Mouse (Mus musculus) embryonic facial prominence, embryonic 15.5 days (tissue): ENCODE measurements around the gene Armh2. TPM values are rescaled to one million over a fixed set of nuclear protein-coding genes. Genes with fewer than 3 reads are reported as not detected.

Source experiments
- ATAC-seq: fragments of 200-750 bp; cut with Nextera tagmentation; 2 replicates; pipeline ENCODE4 v1.8.0; 2017; ENCODE audit warnings: low read depth, moderate TSS enrichment; ENCODE audit not compliant: insufficient number of reproducible peaks, low FRiP score, low TSS enrichment
- H3K27ac ChIP-seq: fragments of 300-500 bp; sonication (generic); replicated peaks from 2 replicates; pipeline ENCODE4 v1.5.1; 2015; ENCODE audit warnings: mild to moderate bottlenecking, inconsistent platforms
- H3K27me3 ChIP-seq: fragments of 300-500 bp; sonication (generic); 2 replicates; pipeline ENCODE4 v1.6.1; 2015; ENCODE audit warnings: inconsistent platforms
- H3K36me3 ChIP-seq: fragments of 300-500 bp; sonication (generic); 2 replicates; pipeline ENCODE4 v1.6.1; 2015; ENCODE audit warnings: mild to moderate bottlenecking, inconsistent platforms
- H3K4me1 ChIP-seq: fragments of 300-500 bp; sonication (generic); 2 replicates; pipeline ENCODE4 v1.6.1; 2015; ENCODE audit warnings: inconsistent platforms
- H3K4me2 ChIP-seq: fragments of 300-500 bp; sonication (generic); replicated peaks from 2 replicates; pipeline ENCODE4 v1.6.1; 2015; ENCODE audit warnings: mild to moderate bottlenecking, inconsistent platforms
- H3K4me3 ChIP-seq: fragments of 300-500 bp; sonication (generic); replicated peaks from 2 replicates; pipeline ENCODE4 v1.5.1; 2015; ENCODE audit warnings: mild to moderate bottlenecking, inconsistent platforms
- H3K9ac ChIP-seq: fragments of 300-500 bp; sonication (generic); 2 replicates; pipeline ENCODE4 v1.6.1; 2015; ENCODE audit warnings: inconsistent platforms
- H3K9me3 ChIP-seq: fragments of 300-500 bp; sonication (generic); replicated peaks from 2 replicates; pipeline ENCODE4 v1.6.1; 2016; ENCODE audit warnings: inconsistent platforms
- WGBS: fragments of 180-500 bp; shearing (Covaris S2); methylation state at CpG from one replicate; pipeline ENCODE4 v1.1.7; 2015; 5-methylcytosine and 5-hydroxymethylcytosine counted together
- polyA plus RNA-seq: library from polyadenylated mRNA; unstranded; fragments of >200 nt; fragmentation: Nextera tagmentation; extraction: Ambion mirVana; gene quantifications from 2 replicates; pipeline ENCODE4 v1.2.1, GENCODE M21; 2015

Armh2 gene
- polyA plus RNA-seq, 1 experiment from 2014 or later = not detected

- no peak overlapping the region for H3K4me2 ChIP-seq
- no peaks in the 10 kb centered on the region for H3K27me3 ChIP-seq
- H3K9me3 ChIP-seq = no peaks in the 10 kb centered on the region
- H3K27ac ChIP-seq = no peak overlapping the region
- H3K9ac ChIP-seq = no peak overlapping the region
- H3K4me1 ChIP-seq = peaks cover 7% of the 10 kb centered on the region; the same call in 1 of the 2 replicates
- 68% methylated on average over 7 of the region's 7 CpGs for WGBS
- no peak overlapping the region for H3K4me3 ChIP-seq
- ATAC-seq = no peak
- H3K36me3 ChIP-seq = no peaks in the 10 kb centered on the region
These were observed 23.4 kb upstream of the Armh2 start for GRCm38 (mm10) chr13:24717677-24718076.

- WGBS = 72% methylated on average over 10 of the region's 10 CpGs
- H3K27ac ChIP-seq = no peak overlapping the region
- H3K4me2 ChIP-seq = no peak overlapping the region
- ATAC-seq = no peak
- H3K4me3 ChIP-seq = no peak overlapping the region
- no peaks in the 10 kb centered on the region for H3K36me3 ChIP-seq
- no peaks in the 10 kb centered on the region for H3K9me3 ChIP-seq
- H3K27me3 ChIP-seq = no peaks in the 10 kb centered on the region
- no peak overlapping the region for H3K9ac ChIP-seq
- H3K4me1 ChIP-seq = no peaks in the 10 kb centered on the region; the same call in 1 of the 2 replicates
These were observed 19.5 kb upstream of the Armh2 start for GRCm38 (mm10) chr13:24721502-24721901.

GRCm38 (mm10) chr13:24723699-24724394 is 17.2 kb upstream of the Armh2 start:
- Histone ChIP-seq H3K4me1 (no peaks in the 10 kb centered on the region; the same call in 1 of the 2 replicates), H3K9me3 (no peaks in the 10 kb centered on the region), H3K36me3 (no peaks in the 10 kb centered on the region), H3K27me3 (no peaks in the 10 kb centered on the region), H3K4me2 (no peak overlapping the region), H3K27ac (no peak overlapping the region), H3K9ac (no peak overlapping the region), H3K4me3 (no peak overlapping the region)
- 63% methylated on average over 8 of the region's 8 CpGs for WGBS
- ATAC-seq = no peak

DNA sequence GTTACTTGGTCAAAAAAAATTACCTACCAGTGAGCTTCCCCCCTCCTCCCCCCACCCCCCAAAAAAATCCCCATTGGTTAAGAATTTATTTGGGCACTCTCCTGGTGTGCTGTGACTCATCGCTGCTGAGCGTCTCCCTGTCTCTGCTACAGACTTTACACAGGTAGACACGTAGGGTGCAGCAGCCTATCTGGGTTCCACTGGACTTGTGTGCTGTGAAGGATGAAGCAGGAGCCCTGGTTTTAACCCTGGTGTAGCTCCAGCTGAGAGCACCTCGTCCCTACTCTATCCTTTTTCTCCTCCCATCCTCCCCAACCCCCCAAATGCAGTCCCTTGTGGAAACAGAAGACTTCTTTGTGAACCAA is 16.7 kb upstream of the Armh2 start:
- ATAC-seq = no peak
- 52% methylated on average over 4 of the region's 4 CpGs for WGBS
- H3K9ac ChIP-seq = no peak overlapping the region
- H3K36me3 ChIP-seq = no peaks in the 10 kb centered on the region
- H3K9me3 ChIP-seq = no peaks in the 10 kb centered on the region
- H3K27me3 ChIP-seq = no peaks in the 10 kb centered on the region
- no peak overlapping the region for H3K27ac ChIP-seq
- H3K4me1 ChIP-seq = no peaks in the 10 kb centered on the region; the same call in 1 of the 2 replicates
- no peak overlapping the region for H3K4me2 ChIP-seq
- no peak overlapping the region for H3K4me3 ChIP-seq

DNA sequence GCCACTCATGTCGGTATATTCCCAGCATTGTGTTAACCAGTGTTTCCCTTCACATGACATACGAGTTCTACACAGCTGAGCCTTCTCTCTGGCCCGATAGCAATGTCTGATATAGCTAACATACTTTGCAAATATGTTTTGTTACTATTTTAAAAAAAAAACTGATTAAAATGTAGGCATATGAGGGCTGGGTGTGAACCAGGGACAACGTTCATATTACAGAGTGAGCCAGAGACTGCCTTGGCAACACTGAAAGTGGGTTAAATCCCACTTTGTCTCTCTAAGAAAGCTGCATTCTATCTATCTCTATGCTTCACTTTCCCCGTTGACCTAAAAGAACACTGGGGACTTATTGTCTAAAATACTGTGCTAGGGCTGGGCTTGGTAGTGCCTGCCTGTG is 11.9 kb upstream of the Armh2 start:
- Histone ChIP-seq H3K27me3 (no peaks in the 10 kb centered on the region), H3K9ac (no peak overlapping the region), H3K36me3 (no peaks in the 10 kb centered on the region; the same call in 1 of the 2 replicates), H3K9me3 (no peaks in the 10 kb centered on the region), H3K4me1 (no peaks in the 10 kb centered on the region; the same call in 1 of the 2 replicates), H3K27ac (no peak overlapping the region), H3K4me3 (no peak overlapping the region), H3K4me2 (no peak overlapping the region)
- no peak for ATAC-seq
- WGBS = 88% methylated on average over 5 of the region's 5 CpGs

DNA sequence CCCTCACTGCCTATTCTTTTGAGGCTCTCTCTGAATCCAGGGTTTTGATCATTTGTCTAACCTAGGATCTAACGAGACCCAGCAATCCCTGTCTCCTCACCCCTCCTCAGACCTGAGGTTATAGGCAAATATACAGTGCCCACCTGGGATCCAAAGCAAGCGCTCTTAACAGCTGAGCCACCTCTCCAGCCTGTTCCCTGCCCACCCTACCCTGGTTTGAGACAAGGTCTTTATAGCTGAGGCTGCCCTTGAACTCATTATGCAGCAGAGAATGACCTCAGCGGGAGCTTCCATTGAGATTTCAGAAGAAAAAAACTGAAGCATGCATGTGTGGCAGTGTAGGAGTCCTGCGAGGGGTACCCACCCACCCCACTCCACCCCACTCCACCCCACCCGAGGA is 6.5 kb upstream of the Armh2 start:
- no peak for ATAC-seq
- Histone ChIP-seq H3K4me2 (no peak overlapping the region), H3K27me3 (no peaks in the 10 kb centered on the region), H3K4me3 (no peak overlapping the region), H3K9ac (no peak overlapping the region), H3K27ac (no peak overlapping the region), H3K9me3 (no peaks in the 10 kb centered on the region), H3K36me3 (no peaks in the 10 kb centered on the region; the same call in 1 of the 2 replicates), H3K4me1 (no peaks in the 10 kb centered on the region)
- WGBS = 90% methylated on average over 5 of the region's 5 CpGs

- H3K9me3 ChIP-seq = no peaks in the 10 kb centered on the region
- H3K4me3 ChIP-seq = no peak overlapping the region
- no peak for ATAC-seq
- 79% methylated on average over 6 of the region's 6 CpGs for WGBS
- no peaks in the 10 kb centered on the region for H3K27me3 ChIP-seq
- H3K36me3 ChIP-seq = no peaks in the 10 kb centered on the region; the same call in 1 of the 2 replicates
- H3K4me1 ChIP-seq = no peaks in the 10 kb centered on the region
- H3K4me2 ChIP-seq = no peak overlapping the region
- H3K9ac ChIP-seq = no peak overlapping the region
- no peak overlapping the region for H3K27ac ChIP-seq
These were observed 5.4 kb upstream of the Armh2 start for GRCm38 (mm10) chr13:24735608-24736131.

DNA sequence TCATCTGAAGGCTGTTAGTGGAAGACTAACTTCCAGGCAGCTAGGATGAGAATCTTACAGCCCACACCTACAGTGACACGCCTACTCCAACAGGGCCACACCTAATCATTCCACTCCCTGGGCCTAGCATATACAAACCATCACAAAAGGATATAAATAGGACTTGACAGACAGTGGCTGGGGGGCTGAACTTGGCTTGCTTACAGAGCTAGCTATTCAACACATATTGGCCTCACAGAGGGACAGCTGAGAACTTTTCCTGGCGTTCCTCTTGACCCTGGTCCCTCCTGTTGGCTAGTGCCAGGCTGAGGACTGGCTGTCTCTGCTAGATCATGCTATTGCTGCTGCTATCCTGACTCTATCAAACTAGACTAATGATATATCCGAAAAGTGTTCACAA is 6.8 kb downstream of the Armh2 start:
- ATAC-seq = peak; percentile 54; the same call in 1 of the 2 replicates
- H3K27me3 ChIP-seq = no peaks in the 10 kb centered on the region
- H3K4me2 ChIP-seq = no peak overlapping the region
- no peak overlapping the region for H3K27ac ChIP-seq
- H3K36me3 ChIP-seq = peaks cover 22% of the 10 kb centered on the region; the same call in 1 of the 2 replicates
- H3K9ac ChIP-seq = no peak overlapping the region
- 81% methylated on average over 3 of the region's 3 CpGs for WGBS
- H3K4me3 ChIP-seq = no peak overlapping the region
- no peaks in the 10 kb centered on the region for H3K9me3 ChIP-seq
- no peaks in the 10 kb centered on the region for H3K4me1 ChIP-seq

DNA sequence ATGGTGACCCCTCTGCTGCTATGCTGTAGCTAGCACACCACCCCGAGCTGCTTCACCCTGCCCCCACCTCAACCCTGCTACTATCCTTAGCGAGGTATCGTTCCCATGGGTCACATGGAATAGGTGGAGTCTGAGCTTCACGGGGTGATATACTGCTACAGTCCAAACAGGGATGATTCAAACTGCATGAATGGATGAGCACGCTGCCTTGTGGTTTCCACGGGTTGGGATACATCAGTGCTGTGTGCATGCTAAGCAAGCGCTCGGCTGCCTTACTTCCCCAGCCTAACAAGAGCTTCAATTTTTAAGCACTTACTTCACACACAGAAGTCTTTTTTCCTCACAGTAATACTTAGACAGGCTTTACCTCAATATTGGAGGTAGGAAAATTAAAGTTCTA is 9.8 kb downstream of the Armh2 start:
- WGBS = 92% methylated on average over 8 of the region's 8 CpGs
- H3K27ac ChIP-seq = no peak overlapping the region
- ATAC-seq = no peak
- H3K9ac ChIP-seq = no peak overlapping the region
- H3K9me3 ChIP-seq = no peaks in the 10 kb centered on the region
- H3K4me3 ChIP-seq = no peak overlapping the region
- peaks cover 39% of the 10 kb centered on the region for H3K36me3 ChIP-seq
- H3K27me3 ChIP-seq = no peaks in the 10 kb centered on the region
- H3K4me2 ChIP-seq = no peak overlapping the region
- H3K4me1 ChIP-seq = no peaks in the 10 kb centered on the region

DNA sequence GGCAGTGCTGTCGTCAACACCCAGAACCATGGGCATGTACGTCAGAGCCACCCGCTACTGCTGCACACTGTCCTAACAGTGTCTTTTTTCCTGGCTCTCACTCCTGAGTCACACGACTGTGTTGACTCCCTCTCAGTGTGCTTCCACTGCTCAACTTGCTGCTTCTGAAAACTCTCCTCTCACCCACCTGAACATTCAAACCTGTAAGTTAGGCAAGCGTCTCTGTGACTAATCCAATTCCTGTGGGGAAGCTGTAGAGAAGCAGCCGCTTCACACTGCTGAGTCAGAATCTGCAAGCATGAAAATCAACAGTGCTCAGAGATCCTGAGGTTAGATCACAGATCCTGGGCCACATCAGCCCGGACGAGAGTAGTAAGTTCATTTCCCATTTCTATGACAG is 10.4 kb downstream of the Armh2 start:
- WGBS = 85% methylated on average over 8 of the region's 8 CpGs
- no peaks in the 10 kb centered on the region for H3K9me3 ChIP-seq
- H3K9ac ChIP-seq = no peak overlapping the region
- no peak overlapping the region for H3K27ac ChIP-seq
- H3K36me3 ChIP-seq = peaks cover 45% of the 10 kb centered on the region
- no peak overlapping the region for H3K4me3 ChIP-seq
- H3K4me1 ChIP-seq = no peaks in the 10 kb centered on the region
- ATAC-seq = no peak
- H3K27me3 ChIP-seq = no peaks in the 10 kb centered on the region
- no peak overlapping the region for H3K4me2 ChIP-seq

DNA sequence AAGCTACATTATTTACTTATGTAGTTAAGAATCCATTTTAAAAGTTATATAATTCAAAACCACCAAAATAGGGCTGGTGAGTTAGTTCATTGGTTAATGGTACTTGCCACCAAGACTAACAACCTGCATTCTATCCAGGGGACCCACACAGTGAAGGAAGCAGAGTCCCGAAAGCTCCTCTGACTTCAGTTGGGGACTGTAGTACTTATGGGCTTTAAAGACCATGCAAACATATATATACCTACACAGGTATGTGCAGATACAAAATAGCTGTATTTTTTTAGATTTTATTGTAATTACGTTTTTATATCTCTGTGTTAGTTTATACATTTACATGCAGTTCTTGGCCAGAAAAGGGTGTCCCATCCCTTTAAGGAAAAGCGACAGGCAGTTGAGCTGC is 15.7 kb downstream of the Armh2 start:
- Histone ChIP-seq H3K36me3 (peaks cover 30% of the 10 kb centered on the region), H3K27me3 (no peaks in the 10 kb centered on the region), H3K9me3 (no peaks in the 10 kb centered on the region), H3K4me2 (no peak overlapping the region), H3K27ac (no peak overlapping the region), H3K4me1 (peaks cover 8% of the 10 kb centered on the region), H3K9ac (no peak overlapping the region), H3K4me3 (no peak overlapping the region)
- ATAC-seq = no peak
- 94% methylated on average over 3 of the region's 3 CpGs for WGBS
